Mouse (Mus musculus) megakaryocyte, embryonic 14.5 days (primary cell): Measurements from ENCODE around the gene Ap2a2.

Experiments
- FLI1 ChIP-seq: IDR thresholded peaks from 2 replicates; pipeline ENCODE4 v1.6.1; 2012; ENCODE audit warnings: low read length, inconsistent platforms, mixed read lengths
- GATA1 ChIP-seq: IDR thresholded peaks from 3 replicates; pipeline ENCODE4 v1.6.1; 2012; ENCODE audit warnings: mixed read lengths, low read length, inconsistent platforms, borderline replicate concordance

DNA sequence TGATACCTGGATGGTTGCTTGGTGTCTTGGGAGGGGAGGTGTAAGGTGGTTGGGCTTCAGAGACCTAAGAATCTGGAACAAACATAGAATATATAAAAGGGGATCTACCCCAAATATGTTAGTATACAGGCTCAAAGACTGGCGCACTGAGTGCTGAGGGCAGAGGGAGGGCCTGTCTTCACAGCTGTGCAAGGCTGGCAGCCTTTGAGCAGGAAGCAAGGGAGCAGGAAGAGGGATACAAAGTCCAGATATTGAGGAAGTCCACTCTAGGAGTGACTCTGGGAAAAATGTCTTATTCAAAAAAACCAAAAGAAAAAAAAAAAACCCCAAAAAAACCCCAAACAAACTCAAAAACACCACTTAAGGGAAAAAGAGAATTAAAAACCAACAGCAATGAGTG is 30.1 kb downstream of the Ap2a2 start:
- TF ChIP-seq GATA1: no peak
- TF ChIP-seq FLI1: no peak
